Mouse (Mus musculus): ENCODE measurements at regions not wholly inside any gene's neighbourhood (a gene's known extent, or its start where the extent isn't known, plus 50 kb on each side); places are given as distances from the start of the nearest gene placed in this dataset.

DNA sequence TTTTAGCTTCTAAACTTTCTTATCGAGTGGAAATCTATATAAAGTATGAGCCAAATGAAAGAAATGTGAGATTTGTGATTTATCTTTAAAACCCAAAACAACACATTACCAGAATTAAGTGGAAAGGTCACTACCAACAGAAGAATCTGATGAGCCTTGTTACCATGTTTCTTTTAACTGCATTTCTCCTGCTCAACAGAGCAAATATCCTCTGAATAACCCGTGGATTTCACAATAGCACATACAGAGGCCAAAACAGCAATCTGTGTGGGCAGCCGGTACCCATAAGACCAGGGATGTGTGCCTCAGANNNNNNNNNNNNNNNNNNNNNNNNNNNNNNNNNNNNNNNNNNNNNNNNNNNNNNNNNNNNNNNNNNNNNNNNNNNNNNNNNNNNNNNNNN lies 85.3 kb downstream of the 4930444P10Rik start:
- DNase-seq (ENCODE audit: low read depth), result peak; percentile 11

DNA sequence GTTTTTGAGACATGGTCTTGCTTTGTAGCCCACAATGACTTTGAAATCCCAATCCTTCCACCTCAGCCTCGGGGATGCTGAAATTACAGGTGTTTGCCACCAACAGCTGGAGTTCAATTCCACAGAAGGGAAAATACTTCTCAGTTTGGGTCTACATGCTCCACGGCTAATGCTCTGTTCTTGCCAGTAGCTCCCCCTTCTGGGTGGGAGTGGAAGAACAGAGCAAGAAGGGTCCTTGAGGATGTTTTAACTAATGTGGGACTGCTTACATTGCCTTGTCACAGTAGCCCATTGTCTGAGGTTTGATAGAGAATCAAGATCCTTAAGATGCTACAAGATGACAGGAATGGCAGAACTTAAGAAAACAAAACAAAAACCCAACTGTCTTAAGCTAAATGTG lies 86.2 kb downstream of the 4930444P10Rik start:
- no peak for DNase-seq (ENCODE audit: low read depth)

DNA sequence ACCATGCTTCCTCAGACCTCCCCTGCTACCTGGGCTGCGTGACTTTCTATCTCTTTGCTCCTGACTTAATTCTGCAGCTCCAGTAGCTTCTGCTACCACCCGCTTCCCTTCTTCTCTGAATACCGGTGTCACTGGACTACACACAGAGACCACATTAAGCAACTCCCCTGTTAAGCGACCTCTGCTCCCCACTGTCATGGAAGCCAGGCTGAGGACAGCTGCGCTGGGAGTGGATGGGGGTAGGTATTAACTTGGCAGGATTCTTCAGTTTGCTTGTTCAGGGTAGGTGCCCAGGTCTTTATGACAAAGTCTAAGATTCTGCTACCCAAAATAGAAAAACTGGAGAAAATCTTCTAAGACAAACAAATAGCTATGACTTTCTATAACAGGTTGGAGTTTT lies 96.0 kb downstream of the 4930444P10Rik start:
- DNase-seq (ENCODE audit: low read depth), result no peak

DNA sequence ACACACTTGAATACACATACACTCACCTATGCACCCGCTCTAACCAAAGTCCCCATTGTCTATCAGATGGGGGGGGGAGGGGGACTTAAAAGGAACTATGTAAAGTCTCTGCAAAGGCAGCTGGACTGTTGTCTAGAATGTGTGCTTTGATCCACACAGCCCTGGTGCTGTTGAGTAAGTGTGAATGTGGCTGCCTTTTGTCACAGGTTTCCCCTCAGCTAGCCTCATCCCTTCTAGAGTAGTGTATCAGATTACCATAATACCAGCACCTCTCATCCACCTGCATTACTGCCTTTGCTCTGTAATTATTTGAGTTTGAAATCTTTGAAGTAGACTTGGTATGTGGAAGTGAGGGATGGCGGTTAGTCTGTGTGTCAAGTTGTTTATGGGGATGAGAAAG lies 96.8 kb downstream of the 4930444P10Rik start:
- DNase-seq (ENCODE audit: low read depth), result no peak

DNA sequence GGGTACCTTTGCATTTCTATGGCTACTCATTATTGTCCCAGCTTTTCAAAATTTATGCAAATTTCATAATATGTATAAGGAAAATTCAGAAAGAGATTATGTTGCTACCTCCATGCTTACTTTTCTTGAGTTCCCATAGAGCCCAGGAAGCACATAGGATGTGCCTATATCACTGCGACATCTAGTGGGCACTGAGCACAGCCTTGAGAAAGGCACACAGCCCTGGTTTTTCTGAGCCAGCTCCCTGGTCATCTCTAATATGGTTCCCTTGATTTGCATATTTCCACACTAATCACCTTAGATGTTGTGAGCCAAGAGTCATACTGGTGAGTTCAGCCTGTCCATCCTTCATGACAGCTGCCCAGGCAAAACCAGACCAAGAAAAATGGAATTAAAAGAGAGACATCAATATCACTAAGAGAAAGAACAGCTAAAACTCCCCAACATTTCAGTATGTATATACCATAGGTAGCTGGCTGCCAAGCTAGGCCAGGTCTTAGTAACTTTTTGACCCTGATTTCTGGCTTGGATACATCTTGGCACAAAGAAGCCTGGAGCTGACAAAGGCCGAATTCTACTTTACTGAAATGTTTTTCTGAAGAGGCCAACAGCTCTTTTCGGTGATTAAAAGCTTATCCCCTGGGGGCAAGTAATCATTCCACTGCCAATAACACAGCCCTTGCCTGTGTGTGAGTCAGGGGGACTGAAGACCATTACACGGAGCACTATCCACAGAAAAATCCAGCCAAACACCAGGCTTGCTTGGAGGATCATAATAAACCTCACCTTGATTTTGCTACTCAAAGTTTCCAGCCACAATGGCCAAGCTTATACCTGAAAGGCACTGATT lies 99.3 kb downstream of the 4930444P10Rik start:
- DNase-seq (ENCODE audit: low read depth), result peak; percentile 52

DNA sequence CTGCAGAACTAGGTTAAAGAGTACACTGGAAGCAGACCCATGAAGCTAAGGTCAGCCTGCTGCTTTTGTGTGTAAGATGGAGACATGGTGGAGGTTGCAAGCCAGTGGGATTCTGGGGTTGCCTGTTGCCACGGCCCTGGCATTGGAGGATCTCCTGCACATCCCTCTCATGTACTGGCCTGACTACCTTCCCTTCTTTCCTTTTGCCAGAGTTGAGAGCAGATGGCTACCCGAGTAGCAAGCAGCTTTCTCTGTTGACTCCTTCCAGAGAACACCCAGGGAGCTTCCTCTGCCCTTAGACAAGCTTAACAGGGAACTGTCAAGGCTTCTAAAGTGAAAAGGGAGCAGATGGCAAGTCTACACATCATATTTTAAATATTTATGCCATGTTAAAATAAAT lies 102.1 kb downstream of the 4930444P10Rik start:
- no peak for DNase-seq (ENCODE audit: low read depth)

DNA sequence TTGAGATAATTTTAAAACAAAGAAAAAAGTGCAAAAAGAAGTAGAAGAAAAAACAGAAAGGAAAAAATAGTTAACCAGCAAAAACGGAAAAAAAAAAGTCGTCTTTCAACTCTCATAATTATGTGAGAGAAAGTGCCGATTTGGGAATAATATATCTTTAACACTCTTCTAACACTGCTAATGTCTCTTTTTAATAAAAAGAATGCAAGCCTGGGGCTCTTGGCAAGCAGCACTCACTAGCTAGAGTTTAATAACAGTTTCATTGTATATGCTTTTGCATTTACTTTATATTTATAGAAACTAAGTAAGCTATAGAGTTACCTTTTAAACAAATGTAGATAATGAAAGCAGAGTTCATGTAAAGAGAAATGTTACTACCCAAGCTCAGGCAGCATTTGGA lies 107.5 kb downstream of the 4930444P10Rik start:
- no peak for DNase-seq (ENCODE audit: low read depth)

DNA sequence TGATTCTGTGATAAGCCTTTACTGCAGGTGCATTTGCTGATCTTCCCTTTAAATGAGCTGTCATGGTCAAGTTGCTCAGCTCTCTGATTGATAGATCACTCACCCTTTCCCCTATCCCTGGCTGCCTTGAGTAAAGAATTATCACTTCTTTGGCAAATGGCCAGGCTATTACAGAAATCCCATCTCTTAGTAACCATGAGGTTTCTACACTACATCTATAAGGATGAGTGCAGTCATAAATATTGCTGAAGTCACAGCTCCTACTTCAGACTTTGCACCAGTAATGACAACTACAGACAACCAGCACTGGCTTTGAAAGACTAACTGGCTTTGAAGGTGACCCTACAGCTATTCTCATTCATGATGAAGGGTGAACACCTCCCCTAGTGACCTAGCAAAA lies 113.8 kb downstream of the 4930444P10Rik start:
- DNase-seq (ENCODE audit: low read depth), result no peak

DNA sequence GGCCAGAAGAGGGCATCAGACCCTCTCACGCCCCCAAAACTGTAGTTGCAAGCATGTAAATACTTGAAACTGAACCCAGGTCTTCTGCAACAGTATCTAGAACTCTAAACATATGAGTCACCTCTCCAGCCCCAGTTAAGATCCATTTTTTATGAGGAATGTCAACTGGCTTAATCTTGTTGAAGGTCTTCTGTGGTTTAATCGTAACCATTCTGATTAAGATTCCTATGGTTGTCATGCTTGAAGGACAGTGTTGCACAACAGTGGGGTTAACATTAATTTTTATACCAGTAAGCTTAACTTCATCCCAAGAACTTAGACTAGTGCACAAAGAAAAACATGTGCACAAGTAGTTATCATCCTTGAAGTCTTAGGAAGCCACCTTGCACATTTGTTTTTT lies 133.5 kb downstream of the 4930444P10Rik start:
- DNase-seq (ENCODE audit: low read depth), result no peak

DNA sequence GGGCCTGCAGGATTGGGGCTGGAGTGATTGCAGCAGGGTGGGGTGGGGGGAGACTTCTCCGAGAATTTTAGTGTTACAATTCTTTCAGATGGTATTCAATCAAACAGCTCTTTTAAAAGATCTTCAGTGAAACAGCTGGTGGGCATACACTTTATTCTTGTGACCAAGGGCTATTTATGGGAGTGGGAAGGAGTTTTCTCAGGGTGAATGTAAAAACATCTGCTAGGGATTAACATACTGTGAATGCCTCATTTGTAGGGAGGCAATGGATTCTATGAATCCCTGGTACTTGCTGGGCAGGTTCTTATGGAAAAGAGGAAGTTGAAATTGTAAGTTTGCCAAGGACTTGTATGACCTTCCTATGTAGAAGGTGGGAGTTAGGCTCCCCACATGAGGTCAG lies 134.5 kb downstream of the 4930444P10Rik start:
- no peak for DNase-seq (ENCODE audit: low read depth)

DNA sequence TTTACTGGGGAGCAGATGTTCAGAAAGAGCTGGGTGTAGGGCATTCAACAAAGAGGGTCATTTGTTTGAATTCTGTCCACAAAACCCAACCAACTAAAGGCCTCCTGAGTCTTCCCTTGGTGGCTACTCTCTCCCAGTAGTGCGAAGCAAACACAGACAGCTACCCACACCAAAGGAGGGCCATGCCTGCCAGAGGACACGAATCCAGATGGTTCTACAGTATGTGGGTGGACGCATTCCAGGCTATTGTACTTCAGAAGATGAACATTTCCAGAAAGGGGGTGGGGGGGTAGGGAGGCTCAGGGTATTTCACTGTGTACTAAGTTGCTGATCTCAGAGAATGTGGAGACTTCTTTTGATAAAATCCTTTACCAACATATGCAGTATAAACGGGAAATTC lies 149.5 kb downstream of the 4930444P10Rik start:
- no peak for DNase-seq (ENCODE audit: low read depth)

DNA sequence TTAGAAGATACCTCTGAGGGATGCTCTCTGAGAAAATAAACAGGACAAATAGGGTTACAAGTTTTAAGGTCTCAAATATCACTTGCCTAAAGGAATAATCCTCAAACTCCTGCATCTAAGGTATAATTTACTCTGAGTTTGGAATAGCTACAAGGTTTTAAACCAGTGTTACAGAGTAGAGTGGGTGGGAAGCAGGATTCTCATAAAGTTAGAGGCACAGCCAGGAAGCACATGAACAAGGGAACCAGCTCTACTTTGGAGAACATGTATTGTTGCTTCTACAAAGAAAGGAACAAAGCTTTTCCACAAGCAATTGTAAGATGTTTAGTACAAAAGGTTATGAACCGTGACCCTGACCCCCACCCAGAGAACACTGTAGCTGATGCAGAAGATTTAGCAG lies 150.1 kb downstream of the 4930444P10Rik start:
- DNase-seq (ENCODE audit: low read depth), result no peak
